Mouse (Mus musculus): ENCODE measurements around the gene Fbxw9. TPM values are rescaled to one million over a fixed set of nuclear protein-coding genes. Genes with fewer than 3 reads are reported as not detected.
"Not testable (repeated sequence)": the region's sequence is repeated elsewhere in the genome, so short reads cannot be mapped to it uniquely, and the experiment has no call there.

The Fbxw9 gene
- total RNA-seq, 2 experiments from 2014 or later, result 1.8 TPM

DNA sequence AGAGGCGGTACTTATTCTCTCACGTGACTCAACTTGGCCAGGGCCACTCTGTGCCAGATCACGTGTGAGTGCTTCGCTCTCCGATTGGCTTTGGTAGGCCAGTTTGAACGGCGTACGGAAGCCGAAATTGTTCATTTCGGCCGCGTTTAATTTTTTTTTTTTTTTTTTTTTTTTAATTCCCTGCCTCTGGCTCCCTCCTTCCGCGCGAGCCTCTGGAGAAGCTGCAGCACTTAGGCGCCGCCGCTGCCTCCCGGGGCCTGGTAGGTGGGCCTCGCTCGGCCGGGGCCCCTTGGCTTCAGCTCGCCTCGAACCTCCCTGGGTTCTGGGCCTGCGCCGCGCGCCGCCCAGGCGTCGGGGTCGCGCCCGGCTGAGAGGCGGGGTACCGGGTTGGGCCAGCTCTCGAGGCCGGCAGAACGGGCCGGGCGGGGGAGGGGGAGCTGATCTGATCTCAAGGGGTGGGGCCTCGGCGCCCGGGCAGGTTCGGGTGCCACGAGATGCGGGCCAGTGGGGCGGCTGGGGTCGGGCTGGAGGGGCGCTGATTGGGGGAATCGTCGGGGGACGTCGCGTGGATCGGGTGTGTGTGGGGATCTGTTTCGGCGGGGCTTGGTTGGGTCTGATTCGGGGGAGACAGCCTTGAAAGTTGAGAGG lies 23.0 kb upstream of the Fbxw9 start, which contains the start of gene Tnpo2:
Gene Tnpo2 (plus strand): TSS at position 198 of the 648 bp plus-strand sequence.
- peak; percentile 95 for DNase-seq (ENCODE audit: low spot score)

- DNase-seq (ENCODE audit: low spot score), result no peak
Measured at GRCm38 (mm10) chr8:85037366-85037680, 22.5 kb upstream of the Fbxw9 start.

- no peak for DNase-seq (ENCODE audit: low spot score)
Measured at GRCm38 (mm10) chr8:85037681-85038531, 21.9 kb upstream of the Fbxw9 start.

DNA sequence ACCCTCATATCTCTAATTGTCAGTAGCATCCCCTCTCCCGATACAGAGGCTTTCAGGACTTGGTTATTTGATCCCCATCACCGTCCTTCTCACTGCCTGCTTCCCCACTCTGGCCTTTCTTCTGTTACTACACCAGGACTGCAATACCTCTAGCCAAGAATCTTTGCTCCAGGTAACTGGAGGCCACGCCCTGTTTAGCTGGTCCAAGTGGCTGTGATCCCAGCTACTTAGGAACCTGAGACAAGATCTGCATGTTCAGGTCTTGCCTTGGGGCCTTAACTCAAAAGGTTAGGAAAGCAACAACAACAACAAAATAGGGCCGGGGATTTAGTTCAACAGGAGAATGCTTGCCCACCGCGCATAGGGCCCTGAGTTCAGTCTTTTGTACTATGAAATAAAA lies 16.2 kb upstream of the Fbxw9 start:
- no peak for DNase-seq (ENCODE audit: low spot score)

GRCm38 (mm10) chr8:85057367-85057766 lies 2.5 kb upstream of the Fbxw9 start:
- DNase-seq (ENCODE audit: low spot score), result no peak

GRCm38 (mm10) chr8:85062603-85063002 lies 2.7 kb downstream of the Fbxw9 start:
- DNase-seq (ENCODE audit: low spot score), result no peak

DNA sequence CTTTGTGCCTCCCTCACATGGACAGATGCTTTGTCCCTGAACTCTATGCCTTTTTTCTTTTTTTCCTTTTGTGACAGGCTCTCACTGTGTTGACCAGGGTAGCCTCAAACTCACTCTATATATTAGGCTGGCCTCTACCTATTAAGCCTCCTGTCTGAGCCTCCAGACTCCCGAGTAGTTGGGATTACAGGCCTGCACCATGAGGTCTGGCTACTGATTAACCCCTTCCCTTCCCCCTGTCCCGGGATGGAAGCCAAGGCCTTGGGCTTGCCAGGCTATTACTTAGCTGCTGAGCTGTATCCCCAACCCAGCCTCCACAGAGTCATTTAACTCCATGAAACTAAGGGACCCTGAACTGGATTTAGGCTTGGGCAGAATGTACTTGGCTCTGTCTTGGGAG lies 5.4 kb downstream of the Fbxw9 start:
- DNase-seq (ENCODE audit: low spot score), result no peak

DNA sequence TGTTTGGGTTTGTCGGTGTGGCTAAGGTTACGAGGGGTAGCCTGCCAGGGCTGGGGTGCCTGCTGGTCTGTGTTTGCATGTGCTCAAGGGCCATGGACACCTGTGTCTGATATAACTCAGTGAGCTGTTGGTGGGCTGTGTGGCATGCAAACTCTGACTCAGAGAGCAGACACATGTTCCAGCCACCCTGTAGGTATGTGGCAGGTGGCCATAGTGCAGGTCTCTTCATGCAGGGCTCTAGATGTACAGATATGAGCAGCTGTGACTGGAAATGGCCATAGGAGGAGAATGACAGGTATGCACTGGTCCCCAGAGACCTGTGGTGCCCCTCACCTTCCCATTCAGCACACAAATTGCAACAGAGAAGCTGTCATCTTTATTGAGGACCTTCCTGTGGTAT lies 7.3 kb downstream of the Fbxw9 start:
- no peak for DNase-seq (ENCODE audit: low spot score)

DNA sequence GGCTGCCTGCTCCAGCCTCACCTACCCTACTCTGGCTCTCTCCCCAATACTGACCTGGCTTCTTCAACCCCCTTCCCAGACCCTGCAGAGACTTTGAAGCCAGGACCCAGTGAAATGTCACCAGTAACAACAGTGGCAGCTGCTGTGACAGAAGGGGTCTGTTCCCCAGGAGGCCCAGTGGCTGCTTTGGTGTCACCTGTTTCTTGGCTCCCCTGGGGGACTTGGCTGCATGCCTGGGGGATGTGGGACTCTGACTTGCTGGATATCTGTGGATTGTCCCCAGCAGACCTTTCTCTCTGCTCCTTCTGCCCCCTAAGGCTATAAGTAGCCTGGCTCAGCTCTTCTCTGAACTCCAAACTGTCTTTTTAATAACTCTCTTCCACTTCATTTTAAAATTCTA lies 8.1 kb downstream of the Fbxw9 start, which contains the start of gene Gm5741:
Gene Gm5741 (minus strand): TSS at position 1 of the 400 bp plus-strand sequence.
- no peak for DNase-seq (ENCODE audit: low spot score)

GRCm38 (mm10) chr8:85071041-85071440 lies 11.2 kb downstream of the Fbxw9 start:
- DNase-seq (ENCODE audit: low spot score), result no peak

GRCm38 (mm10) chr8:85071514-85072281 lies 11.8 kb downstream of the Fbxw9 start, which contains the start of gene Dhps:
Dhps (plus strand) TSS chr8:85071757.
- peak; percentile 93 for DNase-seq (ENCODE audit: low spot score)

DNA sequence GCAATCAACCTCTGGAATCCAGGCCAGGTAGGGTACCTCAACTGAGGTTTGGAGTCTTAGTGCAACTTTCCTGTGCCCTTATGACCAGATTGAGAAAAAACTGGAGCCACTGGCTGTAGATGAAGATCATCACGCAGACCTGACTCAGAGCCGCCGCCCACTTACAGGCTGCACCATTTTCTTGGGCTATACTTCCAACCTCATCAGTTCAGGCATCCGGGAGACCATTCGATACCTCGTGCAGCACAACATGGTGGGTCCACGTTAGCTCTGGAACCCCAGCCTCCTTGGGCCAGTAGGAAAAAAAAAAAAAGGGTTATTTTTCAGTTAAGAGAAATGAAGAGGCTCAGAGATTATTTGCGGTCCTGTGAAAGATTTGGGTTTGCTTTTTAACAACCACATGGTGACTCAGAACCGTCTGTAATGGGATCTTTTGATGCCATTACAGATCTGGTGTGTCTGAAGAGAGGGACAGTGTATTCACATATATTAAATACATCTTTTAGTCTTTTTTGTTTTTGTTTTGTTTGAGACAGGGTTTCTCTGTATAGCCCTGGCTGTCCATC lies 12.6 kb downstream of the Fbxw9 start:
- DNase-seq (ENCODE audit: low spot score), result no peak

- no peak for DNase-seq (ENCODE audit: low spot score)
Measured at GRCm38 (mm10) chr8:85073041-85073612, 13.3 kb downstream of the Fbxw9 start.

DNA sequence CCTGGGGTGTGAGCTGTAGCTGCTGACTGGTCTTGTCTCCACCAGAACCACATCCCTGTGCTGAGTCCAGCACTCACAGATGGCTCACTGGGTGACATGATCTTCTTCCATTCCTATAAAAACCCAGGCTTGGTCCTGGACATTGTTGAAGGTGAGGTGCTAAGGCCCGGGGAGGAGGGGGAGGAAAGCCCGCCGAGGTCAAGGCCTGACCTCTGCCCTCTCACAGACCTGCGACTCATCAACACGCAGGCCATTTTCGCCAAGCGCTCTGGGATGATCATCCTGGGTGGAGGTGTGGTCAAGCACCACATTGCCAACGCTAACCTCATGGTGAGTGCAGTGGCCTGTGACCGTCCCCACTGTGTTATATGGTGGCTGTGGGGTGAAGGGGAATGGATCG lies 14.3 kb downstream of the Fbxw9 start:
- DNase-seq (ENCODE audit: low spot score), result no peak

DNA sequence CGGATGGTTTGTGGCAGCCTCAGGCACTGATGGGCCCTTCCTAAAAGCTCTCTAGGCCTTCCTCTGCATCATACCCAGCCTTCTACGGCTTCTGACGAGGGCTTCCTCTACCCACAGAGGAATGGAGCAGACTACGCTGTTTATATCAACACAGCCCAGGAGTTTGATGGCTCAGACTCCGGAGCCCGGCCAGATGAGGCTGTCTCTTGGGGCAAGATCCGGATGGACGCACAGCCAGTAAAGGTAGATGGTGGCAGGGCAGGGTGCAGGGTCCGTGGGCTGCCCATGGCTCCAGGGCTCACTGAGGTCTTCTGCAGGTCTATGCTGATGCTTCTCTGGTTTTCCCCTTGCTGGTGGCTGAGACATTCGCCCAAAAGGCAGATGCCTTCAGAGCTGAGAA lies 14.8 kb downstream of the Fbxw9 start:
- DNase-seq (ENCODE audit: low spot score), result no peak

GRCm38 (mm10) chr8:85076001-85076400 lies 16.1 kb downstream of the Fbxw9 start:
- no peak for DNase-seq (ENCODE audit: low spot score)

DNA sequence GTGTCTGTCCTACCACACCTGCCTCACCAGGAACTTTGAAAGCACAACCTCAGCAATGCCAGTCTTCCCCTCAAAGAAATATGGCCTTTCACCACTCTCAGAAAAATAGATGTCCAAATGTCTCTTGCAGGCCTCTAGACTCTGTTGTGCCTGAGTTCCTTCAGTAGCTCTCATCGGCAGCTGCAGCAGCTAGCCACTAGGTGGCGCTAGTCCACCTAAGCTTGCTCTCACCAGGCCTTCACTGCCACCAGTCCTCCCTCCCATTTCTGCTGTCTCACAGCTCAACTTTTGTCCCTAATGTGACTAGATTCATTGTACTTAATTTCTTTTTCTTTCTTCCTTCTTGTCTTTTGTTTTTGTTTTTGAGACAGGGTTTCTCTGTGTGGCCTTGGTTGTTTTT lies 17.1 kb downstream of the Fbxw9 start:
- peak; percentile 84 for DNase-seq (ENCODE audit: low spot score)

- DNase-seq (ENCODE audit: low spot score), result no peak
Measured at GRCm38 (mm10) chr8:85080214-85080531, 20.3 kb downstream of the Fbxw9 start.

GRCm38 (mm10) chr8:85080532-85081215 lies 20.8 kb downstream of the Fbxw9 start, which contains the start of gene Wdr83os:
Wdr83os (plus strand) TSS chr8:85080740.
- DNase-seq (ENCODE audit: low spot score), result peak; percentile 52

GRCm38 (mm10) chr8:85081216-85081555 lies 21.3 kb downstream of the Fbxw9 start, which contains the start of gene Wdr83:
Wdr83 (minus strand) TSS chr8:85081306.
- DNase-seq (ENCODE audit: low spot score), result no peak

DNA sequence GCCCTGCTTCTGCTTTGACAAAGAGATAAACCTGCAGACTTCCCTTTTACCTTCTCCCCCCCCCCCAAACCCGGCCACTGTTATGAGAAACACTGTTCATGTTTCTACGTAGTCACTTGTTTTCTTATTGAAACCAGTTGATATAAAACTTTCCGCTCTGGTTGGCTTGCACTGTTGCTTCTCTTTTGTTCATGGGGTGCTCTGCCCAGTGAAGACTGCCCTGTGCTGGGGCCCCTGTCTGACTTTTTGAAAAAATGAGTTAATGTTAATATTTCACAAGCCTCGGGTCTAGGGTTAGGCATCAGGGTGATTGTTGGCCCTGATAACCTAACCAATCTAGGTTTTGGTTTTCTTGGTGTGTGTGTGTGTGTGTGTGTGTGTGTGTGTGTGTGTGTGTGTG lies 22.3 kb downstream of the Fbxw9 start:
- not testable (repeated sequence) for DNase-seq (ENCODE audit: low spot score)
